Mouse (Mus musculus) hindbrain, postnatal 0 days (tissue): ENCODE measurements at regions not wholly inside any gene's neighbourhood (a gene's known extent, or its start where the extent isn't known, plus 50 kb on each side); places are given as distances from the start of the nearest gene placed in this dataset.

Source experiments
- ATAC-seq: fragments of 200-750 bp; cut with Nextera tagmentation; 2 replicates; pipeline ENCODE4 v1.8.0; 2017; ENCODE audit warnings: mild to moderate bottlenecking, moderate TSS enrichment, moderate library complexity
- DNase-seq: peaks from one replicate; pipeline ENCODE4 v3.0.0-alpha.2; 2015; ENCODE audit warnings: low spot score
- H3K27ac ChIP-seq: fragments of 300-500 bp; sonication (generic); 2 replicates; pipeline ENCODE4 v1.5.1; 2014; ENCODE audit warnings: mild to moderate bottlenecking
- H3K27me3 ChIP-seq: fragments of 300-500 bp; sonication (generic); 2 replicates; pipeline ENCODE4 v1.6.1; 2014; ENCODE audit warnings: low read length, mixed read lengths; ENCODE audit not compliant: insufficient read depth
- H3K36me3 ChIP-seq: fragments of 300-500 bp; sonication (generic); 2 replicates; pipeline ENCODE4 v1.6.1; 2014; ENCODE audit warnings: low read length, mixed read lengths; ENCODE audit not compliant: insufficient read depth
- H3K4me1 ChIP-seq: fragments of 300-500 bp; sonication (generic); 2 replicates; pipeline ENCODE4 v1.6.1; 2014; ENCODE audit warnings: antibody characterized with exemption, low read length, mixed read lengths; ENCODE audit not compliant: insufficient read depth
- H3K4me2 ChIP-seq: fragments of 300-500 bp; sonication (generic); 2 replicates; pipeline ENCODE4 v1.6.1; 2014; ENCODE audit warnings: low read depth, mild to moderate bottlenecking, low read length, moderate library complexity, mixed read lengths
- H3K4me3 ChIP-seq: fragments of 300-500 bp; sonication (generic); 2 replicates; pipeline ENCODE4 v1.5.1; 2014; ENCODE audit warnings: low read length
- H3K9ac ChIP-seq: fragments of 300-500 bp; sonication (generic); replicated peaks from 2 replicates; pipeline ENCODE4 v1.6.1; 2014; ENCODE audit warnings: mild to moderate bottlenecking, low read length, moderate library complexity, mixed read lengths
- H3K9me3 ChIP-seq: fragments of 300-500 bp; sonication (generic); 2 replicates; pipeline ENCODE4 v1.6.1; 2016; ENCODE audit warnings: low read length, mixed read lengths
- CTCF ChIP-seq: IDR thresholded peaks from 2 replicates; pipeline ENCODE4 v1.5.1; 2016; ENCODE audit warnings: antibody characterized with exemption, control low read depth, low read depth
- WGBS: fragments of 180-500 bp; shearing (Covaris S2); extraction: QIAGEN DNeasy Blood & Tissue Kit; methylation state at CpG from one replicate; pipeline ENCODE4 v1.1.7; 2014; 5-methylcytosine and 5-hydroxymethylcytosine counted together

- 22% methylated on average over 3 of the region's 3 CpGs for WGBS
- no peak overlapping the region for H3K4me3 ChIP-seq
- peak; percentile 3 for DNase-seq
- no peak for ATAC-seq
- no peak overlapping the region for H3K27ac ChIP-seq
- no peaks in the 10 kb centered on the region for H3K4me1 ChIP-seq
- TF ChIP-seq CTCF: no peak
- H3K9ac ChIP-seq: no peak overlapping the region
- H3K36me3 ChIP-seq: no peaks in the 10 kb centered on the region
- no peaks in the 10 kb centered on the region for H3K9me3 ChIP-seq
- no peaks in the 10 kb centered on the region for H3K27me3 ChIP-seq
- no peak overlapping the region for H3K4me2 ChIP-seq
Measured at GRCm38 (mm10) chr1:43633246-43633645, 97.2 kb upstream of the 1500015O10Rik start.

- H3K27me3 ChIP-seq: no peaks in the 10 kb centered on the region
- H3K36me3 ChIP-seq: no peaks in the 10 kb centered on the region
- DNase-seq (peak; percentile 10), ATAC-seq (no peak)
- no peak overlapping the region for H3K4me3 ChIP-seq
- H3K4me1 ChIP-seq: no peaks in the 10 kb centered on the region
- H3K9me3 ChIP-seq: no peaks in the 10 kb centered on the region
- H3K9ac ChIP-seq: no peak overlapping the region
- peak; percentile 56 for TF ChIP-seq CTCF
- no peak overlapping the region for H3K27ac ChIP-seq
- WGBS: 82% methylated on average over 3 of the region's 3 CpGs
- H3K4me2 ChIP-seq: no peak overlapping the region
Measured at GRCm38 (mm10) chr1:43635718-43636117, 94.7 kb upstream of the 1500015O10Rik start.

GRCm38 (mm10) chr1:43637956-43638355, 92.4 kb upstream of the 1500015O10Rik start:
- 96% methylated on average over 2 of the region's 2 CpGs for WGBS
- no peak for ATAC-seq

GRCm38 (mm10) chr1:43672031-43672430, 58.4 kb upstream of the 1500015O10Rik start:
- Histone ChIP-seq H3K9ac (no peak overlapping the region), H3K27me3 (no peaks in the 10 kb centered on the region), H3K36me3 (no peaks in the 10 kb centered on the region), H3K4me2 (no peak overlapping the region), H3K27ac (no peak overlapping the region), H3K9me3 (no peaks in the 10 kb centered on the region), H3K4me1 (no peaks in the 10 kb centered on the region), H3K4me3 (no peak overlapping the region)
- ATAC-seq (no peak), DNase-seq (no peak)
- 46% methylated on average over 2 of the region's 2 CpGs for WGBS
- TF ChIP-seq CTCF: no peak

More at GRCm38 (mm10) chr1:43637956-43638355, 92.4 kb upstream of the 1500015O10Rik start:
- Histone ChIP-seq H3K27ac (no peak overlapping the region), H3K4me2 (no peak overlapping the region), H3K9me3 (no peaks in the 10 kb centered on the region), H3K4me3 (no peak overlapping the region), H3K36me3 (no peaks in the 10 kb centered on the region), H3K9ac (no peak overlapping the region), H3K4me1 (no peaks in the 10 kb centered on the region), H3K27me3 (no peaks in the 10 kb centered on the region)
- DNase-seq: no peak
- no peak for TF ChIP-seq CTCF
